Mouse (Mus musculus) ES-E14 (cell line): ENCODE results near the gene Slc22a12.

Source experiments
- CHD2 ChIP-seq: IDR thresholded peaks from 2 replicates; pipeline ENCODE4 v1.6.1; 2014; ENCODE audit warnings: mild to moderate bottlenecking, low read depth, low read length, inconsistent platforms
- HCFC1 ChIP-seq: IDR thresholded peaks from 2 replicates; pipeline ENCODE4 v1.6.1; 2012; ENCODE audit warnings: low read length, inconsistent platforms, borderline replicate concordance; ENCODE audit not compliant: insufficient read depth
- MAFK ChIP-seq: IDR thresholded peaks from 2 replicates; pipeline ENCODE4 v1.6.1; 2014; ENCODE audit warnings: mild to moderate bottlenecking, low read depth, low read length, inconsistent platforms; ENCODE audit not compliant: insufficient read depth
- ZC3H11A ChIP-seq: IDR thresholded peaks from 2 replicates; pipeline ENCODE4 v1.6.1; 2012; ENCODE audit warnings: low read depth, mild to moderate bottlenecking, inconsistent platforms, low read length, borderline replicate concordance
- ZNF384 ChIP-seq: IDR thresholded peaks from 2 replicates; pipeline ENCODE4 v1.6.1; 2012; ENCODE audit warnings: low read depth, low read length, inconsistent platforms

GRCm38 (mm10) chr19:6518601-6519000 is 24.2 kb downstream of the Slc22a12 start:
- TF ChIP-seq HCFC1 (no peak), ZNF384 (no peak), ZC3H11A (no peak), CHD2 (no peak), MAFK (0 out of 2 replicates have a peak, but pooled peaks have one; percentile 31)
